Mouse (Mus musculus) limb, embryonic 14.5 days (tissue): Measurements from ENCODE around the gene Eif5a. TPM values are rescaled to one million over a fixed set of nuclear protein-coding genes. Genes with fewer than 3 reads are reported as not detected.

Experiments used
- ATAC-seq: fragments of 200-750 bp; cut with Nextera tagmentation; 2 replicates; pipeline ENCODE4 v1.8.0; 2017; ENCODE audit warnings: low read depth, moderate number of reproducible peaks, moderate TSS enrichment; ENCODE audit not compliant: low FRiP score
- DNase-seq: peaks from one replicate; pipeline ENCODE4 v3.0.0-alpha.2; 2015; ENCODE audit warnings: low spot score
- H3K27ac ChIP-seq: fragments of 300-500 bp; sonication (generic); replicated peaks from 2 replicates; pipeline ENCODE4 v1.5.1; 2014; ENCODE audit warnings: low read depth, mild to moderate bottlenecking, low read length, moderate library complexity, mixed read lengths
- H3K27me3 ChIP-seq: fragments of 300-500 bp; sonication (generic); 2 replicates; pipeline ENCODE4 v1.6.1; 2014; ENCODE audit warnings: low read length, mixed read lengths; ENCODE audit not compliant: control insufficient read depth, insufficient read depth
- H3K36me3 ChIP-seq: fragments of 300-500 bp; sonication (generic); 2 replicates; pipeline ENCODE4 v1.6.1; 2014; ENCODE audit warnings: mild to moderate bottlenecking, low read length, moderate library complexity, mixed read lengths; ENCODE audit not compliant: control insufficient read depth, insufficient read depth
- H3K4me1 ChIP-seq: fragments of 300-500 bp; sonication (generic); 2 replicates; pipeline ENCODE4 v1.6.1; 2014; ENCODE audit warnings: antibody characterized with exemption, low read length, mixed read lengths; ENCODE audit not compliant: control insufficient read depth, insufficient read depth
- H3K4me2 ChIP-seq: fragments of 300-500 bp; sonication (generic); replicated peaks from 2 replicates; pipeline ENCODE4 v1.6.1; 2014; ENCODE audit warnings: low read depth, mild to moderate bottlenecking, low read length, moderate library complexity; ENCODE audit not compliant: severe bottlenecking
- H3K4me3 ChIP-seq: fragments of 300-500 bp; sonication (generic); replicated peaks from 2 replicates; pipeline ENCODE4 v1.5.1; 2014; ENCODE audit warnings: low read length
- H3K9ac ChIP-seq: fragments of 300-500 bp; sonication (generic); 2 replicates; pipeline ENCODE4 v1.6.1; 2014; ENCODE audit warnings: mild to moderate bottlenecking, low read depth, low read length, moderate library complexity; ENCODE audit not compliant: severe bottlenecking
- H3K9me3 ChIP-seq: fragments of 300-500 bp; sonication (generic); 2 replicates; pipeline ENCODE4 v1.6.1; 2016; ENCODE audit warnings: low read length; ENCODE audit not compliant: control insufficient read depth
- POLR2A ChIP-seq: fragments of 200-500 bp; IDR thresholded peaks from 2 replicates; pipeline ENCODE4 v1.8.0; 2012; ENCODE audit warnings: inconsistent platforms, mild to moderate bottlenecking, moderate library complexity, borderline replicate concordance; ENCODE audit not compliant: insufficient read depth, insufficient read length; ENCODE audit errors: extremely low read depth
- WGBS: fragments of 180-500 bp; shearing (Covaris S2); extraction: QIAGEN DNeasy Blood & Tissue Kit; methylation state at CpG from one replicate; pipeline ENCODE4 v1.1.7; 2014; 5-methylcytosine and 5-hydroxymethylcytosine counted together
- polyA plus RNA-seq, 2 experiments: library from polyadenylated mRNA; depleted of rRNA in 1 of 2; stranded (reverse) in 1 of 2; unstranded in 1 of 2; fragments of >200 nt; fragmentation: Nextera tagmentation in 1 of 2; extraction: Ambion mirVana in 1 of 2; gene quantifications; 2 replicates each; pipeline versions ENCODE4 v1.2.1 to v1.2.3; 2012 to 2014

The Eif5a gene
- polyA plus RNA-seq, 2 experiments, result 1,079 to 1,603 TPM

- no peak for TF ChIP-seq POLR2A
- DNase-seq (no peak), ATAC-seq (no peak; the same call in 1 of the 2 replicates)
- Histone ChIP-seq H3K36me3 (peaks cover 39% of the 10 kb centered on the region), H3K27ac (peak overlapping the region; percentile 98), H3K9me3 (no peaks in the 10 kb centered on the region), H3K9ac (peak overlapping the region; percentile 95), H3K4me3 (peak overlapping the region; percentile 91), H3K4me1 (peaks cover 12% of the 10 kb centered on the region), H3K4me2 (peak overlapping the region; percentile 75), H3K27me3 (no peaks in the 10 kb centered on the region)
- under 1% methylated on average over 39 of the region's 39 CpGs for WGBS
These were observed 19.8 kb downstream of the Eif5a start for GRCm38 (mm10) chr11:69901993-69902392.

GRCm38 (mm10) chr11:69901406-69901846 lies 20.3 kb downstream of the Eif5a start:
- peaks cover 33% of the 10 kb centered on the region for H3K36me3 ChIP-seq
- peak overlapping the region; percentile 95 for H3K9ac ChIP-seq
- peak; percentile 98 for DNase-seq
- WGBS, result under 1% methylated on average over 42 of the region's 42 CpGs
- peaks cover 12% of the 10 kb centered on the region for H3K4me1 ChIP-seq
- no peaks in the 10 kb centered on the region for H3K9me3 ChIP-seq
- ATAC-seq, result peak; percentile 78
- peak overlapping the region; percentile 91 for H3K4me3 ChIP-seq
- peak overlapping the region; percentile 98 for H3K27ac ChIP-seq
- H3K27me3 ChIP-seq, result no peaks in the 10 kb centered on the region
- peak overlapping the region; percentile 75 for H3K4me2 ChIP-seq
- TF ChIP-seq POLR2A, result no peak; the same call in 1 of the 2 replicates

GRCm38 (mm10) chr11:69900471-69901405 lies 21.0 kb downstream of the Eif5a start, which contains the start of the genes 2810408A11Rik and Neurl4:
2810408A11Rik (minus strand) TSS chr11:69900987.
Neurl4 (plus strand) TSS chr11:69901072.
- Histone ChIP-seq H3K36me3 (peaks cover 26% of the 10 kb centered on the region), H3K27ac (peak within 1 kb of the TSS; percentile 98), H3K4me1 (peaks cover 12% of the 10 kb centered on the region), H3K9me3 (no peaks in the 10 kb centered on the region), H3K4me2 (peak within 1 kb of the TSS; percentile 75), H3K9ac (peak within 1 kb of the TSS; percentile 95), H3K4me3 (peak within 1 kb of the TSS; percentile 91), H3K27me3 (no peaks in the 10 kb centered on the region)
- ATAC-seq, result peak; percentile 93
- under 1% methylated on average over 37 of the region's 38 CpGs for WGBS
- TF ChIP-seq POLR2A, result peak; percentile 90; the same call in 1 of the 2 replicates
- DNase-seq, result peak; percentile 93

- WGBS, result 19% methylated on average over 4 of the region's 4 CpGs
- peak overlapping the region; percentile 75 for H3K4me2 ChIP-seq
- H3K27ac ChIP-seq, result 0 out of 2 replicates have a peak overlapping the region, but pooled peaks have one; percentile 98
- H3K4me3 ChIP-seq, result peak overlapping the region; percentile 91
- H3K36me3 ChIP-seq, result peaks cover 18% of the 10 kb centered on the region
- no peaks in the 10 kb centered on the region for H3K9me3 ChIP-seq
- DNase-seq, result no peak
- no peak for ATAC-seq
- peak overlapping the region; percentile 95 for H3K9ac ChIP-seq
- no peak for TF ChIP-seq POLR2A
- H3K4me1 ChIP-seq, result peaks cover 12% of the 10 kb centered on the region
- no peaks in the 10 kb centered on the region for H3K27me3 ChIP-seq
These were observed 21.9 kb downstream of the Eif5a start for GRCm38 (mm10) chr11:69899870-69900269.

- H3K4me2 ChIP-seq, result no peak within 1 kb of the TSS
- H3K36me3 ChIP-seq, result no peaks in the 10 kb centered on the region
- no peak within 1 kb of the TSS for H3K4me3 ChIP-seq
- ATAC-seq, result no peak
- 65% methylated on average over 4 of the region's 4 CpGs for WGBS
- H3K27ac ChIP-seq, result no peak within 1 kb of the TSS
- H3K9me3 ChIP-seq, result no peaks in the 10 kb centered on the region
- DNase-seq, result no peak
- no peak within 1 kb of the TSS for H3K9ac ChIP-seq
- no peak for TF ChIP-seq POLR2A
- peaks cover 7% of the 10 kb centered on the region for H3K4me1 ChIP-seq
- no peaks in the 10 kb centered on the region for H3K27me3 ChIP-seq
These were observed 26.5 kb downstream of the Eif5a start, which contains the start of gene Acap1 for GRCm38 (mm10) chr11:69895291-69895690. Acap1 (minus strand) TSS chr11:69895539.
